Mouse (Mus musculus) cerebellum, adult 2 months (tissue): ENCODE results near the gene Wasf1.

ENCODE experiments used
- CTCF ChIP-seq: fragments of 200-500 bp; IDR thresholded peaks from 2 replicates; pipeline ENCODE4 v1.5.1; 2011; ENCODE audit warnings: low read depth, mild to moderate bottlenecking, control low read depth, low read length, moderate library complexity, borderline replicate concordance; ENCODE audit not compliant: insufficient read depth
- POLR2A ChIP-seq: fragments of 200-500 bp; IDR thresholded peaks from 2 replicates; pipeline ENCODE4 v1.6.1; 2011; ENCODE audit warnings: low read length, control low read depth, borderline replicate concordance; ENCODE audit not compliant: insufficient read depth

DNA sequence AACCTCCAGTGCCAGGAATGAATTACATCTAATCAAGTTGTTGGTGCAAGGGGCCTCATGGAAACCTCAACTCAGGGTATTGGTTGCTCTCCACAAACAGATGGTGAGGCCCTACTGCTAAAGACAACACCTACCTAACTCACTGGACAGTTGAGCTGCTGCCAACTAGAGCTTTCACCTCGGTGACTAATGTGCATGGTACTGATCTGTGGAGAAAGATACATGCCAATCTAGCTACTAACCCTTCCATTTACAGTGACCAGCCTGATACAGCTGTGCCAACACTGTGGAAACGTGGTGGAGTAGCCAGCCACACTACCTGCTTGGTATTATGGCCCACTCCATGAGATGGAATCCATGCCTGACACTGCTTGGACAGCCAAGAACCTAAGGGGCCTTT is 11.2 kb upstream of the Wasf1 start:
- no peak for TF ChIP-seq POLR2A
- no peak for TF ChIP-seq CTCF
